Mouse (Mus musculus) small intestine, adult 2 months (tissue): ENCODE measurements around the gene Tgoln1.

Experiments
- CTCF ChIP-seq: fragments of 200-500 bp; IDR thresholded peaks from 2 replicates; pipeline ENCODE4 v1.5.1; 2012; ENCODE audit warnings: low read depth, mild to moderate bottlenecking, control low read depth, inconsistent platforms, low read length, moderate library complexity, mixed read lengths; ENCODE audit not compliant: insufficient replicate concordance, insufficient read length; ENCODE audit errors: extremely low read depth
- POLR2A ChIP-seq: fragments of 200-500 bp; IDR thresholded peaks from 2 replicates; pipeline ENCODE4 v1.6.1; 2012; ENCODE audit warnings: low read depth, mild to moderate bottlenecking, control low read depth, inconsistent platforms, low read length, moderate library complexity

DNA sequence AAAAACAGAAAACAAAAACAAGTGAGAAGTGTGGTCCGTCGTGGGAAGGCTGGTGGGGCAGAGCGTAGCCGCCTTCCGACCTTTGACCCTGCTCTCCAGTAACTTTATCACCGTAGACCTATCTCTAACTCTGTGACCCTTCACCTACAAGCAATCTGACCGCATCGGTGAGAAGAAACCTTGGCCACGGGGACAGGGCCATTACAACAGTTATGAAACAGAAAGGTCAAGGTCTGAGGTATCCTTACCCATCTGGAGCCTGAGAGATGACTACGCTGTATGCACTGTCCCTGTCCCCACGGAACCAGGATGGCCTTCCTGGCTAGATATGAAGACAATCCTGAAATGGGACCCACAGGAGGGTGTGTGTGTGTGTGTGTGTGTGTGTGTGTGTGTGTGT is 32.6 kb downstream of the Tgoln1 start:
- TF ChIP-seq POLR2A (no peak), CTCF (no peak)
